Mouse (Mus musculus) lung, adult 2 months (tissue): ENCODE data around the gene Shc4.

Experiments used
- CTCF ChIP-seq: fragments of 200-500 bp; IDR thresholded peaks from 2 replicates; pipeline ENCODE4 v1.5.1; 2011; ENCODE audit warnings: mild to moderate bottlenecking, low read length, control low read depth; ENCODE audit not compliant: insufficient read depth
- POLR2A ChIP-seq: fragments of 200-500 bp; IDR thresholded peaks from 2 replicates; pipeline ENCODE4 v1.6.1; 2011; ENCODE audit warnings: low read depth, mild to moderate bottlenecking, control low read depth, low read length, borderline replicate concordance; ENCODE audit errors: extremely low read depth

- TF ChIP-seq POLR2A, result no peak
- no peak for TF ChIP-seq CTCF
These were observed 39.1 kb downstream of the Shc4 start for GRCm38 (mm10) chr2:125684559-125685440.
